In genomic region chr6:140498074-140498473, GRCm38 (mm10) we compare ENCODE assay signal across 28 mouse cellular contexts.
DNase-seq lines count a peak whose midpoint lies in the region; ATAC-seq and TF ChIP-seq lines count a peak whose summit lies in the region.
"Had no signal": no experiment of that assay in that cellular context is flagged by ENCODE, and none has a peak within 500 bp of the region (broad histone marks: within the 10 kb centered on the region; RNA-seq: fewer than 3 reads in every experiment).

No protein-coding gene starts in this region.

- no peaks in the 10 kb centered on the region for H3K9me3 ChIP-seq in kidney, embryonic 15.5 days (replicated peaks)
- H3K9me3 ChIP-seq in lung, embryonic 16.5 days (ENCODE audit: control insufficient read depth, low read length): no peaks in the 10 kb centered on the region
- H3K9me3 ChIP-seq: embryonic facial prominence, embryonic 10.5 days; embryonic facial prominence, embryonic 13.5 days; forebrain, embryonic 12.5 days; forebrain, embryonic 15.5 days; heart, embryonic 10.5 days; heart, embryonic 13.5 days had no signal

- WGBS in cerebellum, adult 2 months: 71% methylated on average over 3 of the region's 3 CpGs
- WGBS in kidney, embryonic 15.5 days: 90% methylated on average over 3 of the region's 3 CpGs
- WGBS in lung, embryonic 16.5 days: 59% methylated on average over 3 of the region's 3 CpGs

- TF ChIP-seq CTCF in cerebellum, adult 2 months (IDR thresholded peaks at IDR 0.05; ENCODE audit: borderline replicate concordance, insufficient read depth, low read depth, low read length): no peak

- H3K4me2 ChIP-seq in kidney, embryonic 15.5 days: no peak overlapping the region
- no peak overlapping the region for H3K4me2 ChIP-seq in lung, embryonic 16.5 days (ENCODE audit: low read depth, low read length)
- H3K4me2 ChIP-seq: embryonic facial prominence, embryonic 13.5 days; forebrain, embryonic 12.5 days; forebrain, embryonic 15.5 days; heart, embryonic 13.5 days; hindbrain, embryonic 14.5 days had no signal

- H3K27ac ChIP-seq in cerebellum, adult 2 months (ENCODE audit: insufficient read depth, low read length): 0 out of 2 replicates have a peak overlapping the region, but pooled peaks have one; percentile 21
- H3K27ac ChIP-seq in kidney, embryonic 15.5 days: peak overlapping the region; percentile 13; the same call in 1 of the 2 replicates
- peak overlapping the region; percentile 83 for H3K27ac ChIP-seq in lung, embryonic 16.5 days (ENCODE audit: low read length)
- H3K27ac ChIP-seq: embryonic facial prominence, embryonic 10.5 days; embryonic facial prominence, embryonic 13.5 days; forebrain, embryonic 12.5 days; forebrain, embryonic 15.5 days; gastrocnemius, adult 2 months; heart, embryonic 10.5 days; heart, embryonic 13.5 days; hindbrain, embryonic 14.5 days; hindbrain, postnatal 0 days had no signal

- H3K9ac ChIP-seq in kidney, embryonic 15.5 days: no peak overlapping the region
- no peak overlapping the region for H3K9ac ChIP-seq in lung, embryonic 16.5 days (ENCODE audit: low read length)
- H3K9ac ChIP-seq: embryonic facial prominence, embryonic 13.5 days; forebrain, embryonic 12.5 days; forebrain, embryonic 15.5 days; heart, embryonic 13.5 days; hindbrain, embryonic 14.5 days had no signal

- ATAC-seq in kidney, embryonic 15.5 days (replicated peaks; ENCODE audit: low FRiP score): no peak
- peak; percentile 46; the same call in 1 of the 2 replicates for ATAC-seq in lung, embryonic 16.5 days (ENCODE audit: low read depth)
- ATAC-seq: activated CD4-positive, CD25-positive, alpha-beta regulatory T cell, adult 4 months; forebrain, embryonic 15.5 days; hindbrain, postnatal 0 days had no signal

- no peaks in the 10 kb centered on the region for H3K27me3 ChIP-seq in cerebellum, adult 2 months (ENCODE audit: control insufficient read depth, insufficient read depth, low read length)
- no peaks in the 10 kb centered on the region for H3K27me3 ChIP-seq in kidney, embryonic 15.5 days
- H3K27me3 ChIP-seq in lung, embryonic 16.5 days (ENCODE audit: control insufficient read depth, insufficient read depth, low read depth, low read length): no peaks in the 10 kb centered on the region
- H3K27me3 ChIP-seq: embryonic facial prominence, embryonic 13.5 days; forebrain, embryonic 12.5 days; forebrain, embryonic 15.5 days; heart, embryonic 13.5 days had no signal

- peaks cover 7% of the 10 kb centered on the region; the same call in 1 of the 2 replicates for H3K36me3 ChIP-seq in kidney, embryonic 15.5 days
- H3K36me3 ChIP-seq in lung, embryonic 16.5 days (ENCODE audit: control insufficient read depth, insufficient read depth, low read length): no peaks in the 10 kb centered on the region
- H3K36me3 ChIP-seq: forebrain, embryonic 15.5 days; heart, embryonic 13.5 days had no signal

- TF ChIP-seq POLR2A in cerebellum, adult 2 months (IDR thresholded peaks at IDR 0.05; ENCODE audit: borderline replicate concordance, insufficient read depth, low read length): no peak

- no peak for DNase-seq in cerebellum, adult 2 months
- no peak for DNase-seq in cerebellum, adult 9-10 months
- DNase-seq in kidney, postnatal 25 days: no peak
- DNase-seq in lung, postnatal 25 days (ENCODE audit: low spot score): no peak
- DNase-seq in layer of hippocampus, adult 18-20 months (ENCODE audit: low spot score in 2 of 2): no peak
- DNase-seq: adrenal gland, adult 8-10 months; adrenal gland, postnatal 25 days; cerebellum, adult 18-20 months; cerebellum, postnatal 10 days; cerebellum, postnatal 36 days; embryo, embryonic 11 days; gastrocnemius, adult 2 months; gastrocnemius, postnatal 14 days; heart, adult 18-20 months; heart, postnatal 14 days; heart, postnatal 4 days had no signal

- no peak overlapping the region for H3K4me3 ChIP-seq in cerebellum, adult 2 months (replicated peaks; ENCODE audit: insufficient read depth, low read depth, low read length)
- H3K4me3 ChIP-seq in kidney, embryonic 15.5 days (replicated peaks): no peak overlapping the region
- H3K4me3 ChIP-seq in lung, embryonic 16.5 days (ENCODE audit: low read length): no peak overlapping the region
- H3K4me3 ChIP-seq: embryonic facial prominence, embryonic 10.5 days; embryonic facial prominence, embryonic 13.5 days; erythroblast, embryonic 14.5 days; forebrain, embryonic 12.5 days; forebrain, embryonic 15.5 days; gastrocnemius, adult 2 months; heart, embryonic 10.5 days; heart, embryonic 13.5 days had no signal

- H3K4me1 ChIP-seq in cerebellum, adult 2 months (ENCODE audit: control insufficient read depth, insufficient read depth, low read length): peaks cover 9% of the 10 kb centered on the region
- 0 out of 2 replicates have a peak, but pooled peaks cover 3% of the 10 kb centered on the region for H3K4me1 ChIP-seq in kidney, embryonic 15.5 days
- H3K4me1 ChIP-seq in lung, embryonic 16.5 days (replicated peaks; ENCODE audit: control insufficient read depth, insufficient read depth, low read length): peaks cover 14% of the 10 kb centered on the region
- H3K4me1 ChIP-seq: forebrain, embryonic 12.5 days; forebrain, embryonic 15.5 days had no signal

Comparison
In these comparisons a context has a peak if more than half of its experiments do, and no peak if none do; other contexts are left out.
1. H3K27ac ChIP-seq: peak in every context shown above with its lines; median percentile 83 in lung, embryonic 16.5 days; 21 in cerebellum, adult 2 months; 13 in kidney, embryonic 15.5 days.